Mouse (Mus musculus): ENCODE results near the gene Ubap1l. TPM values are rescaled to one million over a fixed set of nuclear protein-coding genes. Genes with fewer than 3 reads are reported as not detected.

Ubap1l gene
- polyA plus RNA-seq (2015; fragmentation: Illumina TruSeq; extraction: RNeasy Lipid Tissue Mini Kit (QIAGEN cat#74804); ENCODE audit: low read depth, low replicate concordance), result 7.9 TPM

DNA sequence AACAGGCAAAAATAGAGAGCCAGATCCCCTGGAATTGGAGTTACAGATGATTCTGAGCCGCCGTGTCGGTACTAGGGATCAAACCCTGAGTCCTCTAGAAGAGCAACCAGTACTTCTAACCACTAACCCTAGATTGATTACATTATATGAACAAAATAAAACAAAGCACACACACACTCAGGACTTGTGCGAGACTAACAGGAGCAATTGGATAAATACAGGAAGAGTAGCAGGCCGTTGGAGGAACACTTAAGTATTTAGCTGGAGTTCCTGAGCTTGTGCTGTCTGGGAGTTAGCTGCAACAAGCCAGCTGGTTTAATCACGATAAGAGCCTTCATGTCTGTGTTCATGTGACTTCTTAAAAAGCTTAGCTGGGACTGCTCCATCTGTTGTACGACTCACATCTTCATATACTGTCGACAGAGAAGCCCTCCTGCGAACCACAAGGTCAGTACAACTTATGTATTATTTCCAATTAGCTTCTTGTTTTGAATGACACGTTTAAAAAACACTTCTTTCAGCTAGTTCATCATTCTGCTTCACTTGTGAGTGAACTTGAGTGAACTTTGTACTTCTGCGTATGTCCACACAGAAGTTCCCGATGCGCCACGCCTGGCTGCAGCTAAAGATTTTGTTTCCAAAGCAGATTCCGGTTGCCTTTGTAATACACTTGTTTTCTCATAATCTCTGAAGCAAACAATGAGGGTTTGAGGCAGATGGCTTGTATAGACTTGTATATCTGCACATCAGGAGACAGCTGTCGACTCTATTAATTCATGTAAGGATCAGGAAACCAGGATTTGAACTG is at the start of gene Ubap1l:
Gene Ubap1l (plus strand): TSS at position 401 of the 808 bp plus-strand sequence.

DNA sequence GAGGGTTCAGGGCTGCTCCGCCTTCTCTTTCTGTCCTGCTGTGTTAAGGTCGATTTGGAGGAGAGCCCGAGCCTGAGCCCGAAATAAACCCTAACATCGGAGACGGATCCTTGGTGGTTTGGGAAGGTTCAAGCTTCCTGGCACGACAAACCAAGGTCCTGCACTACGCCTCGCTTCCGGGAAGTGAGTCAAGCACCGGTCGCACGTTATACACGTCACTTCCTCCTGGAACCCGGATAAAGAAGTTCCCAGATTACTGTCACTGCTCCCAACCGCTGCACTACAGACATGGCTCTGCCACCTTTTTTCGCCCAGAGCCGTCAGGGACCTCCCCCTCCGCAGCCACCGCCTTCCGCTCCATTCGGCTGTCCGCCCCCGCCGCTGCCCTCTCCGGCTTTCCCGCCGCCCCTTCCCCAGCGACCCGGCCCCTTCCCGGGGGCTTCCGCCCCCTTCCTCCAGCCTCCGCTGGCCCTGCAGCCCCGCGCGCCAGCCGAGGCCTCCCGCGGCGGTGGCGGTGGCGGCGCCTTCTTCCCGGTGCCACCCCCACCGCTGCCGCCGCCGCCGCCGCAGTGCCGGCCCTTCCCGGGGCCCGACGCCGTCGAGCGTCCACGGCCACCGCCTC is 14.9 kb upstream of the Ubap1l start, which contains the start of gene Pdcd7:
Gene Pdcd7 (plus strand): TSS at position 251 of the 622 bp plus-strand sequence.

DNA sequence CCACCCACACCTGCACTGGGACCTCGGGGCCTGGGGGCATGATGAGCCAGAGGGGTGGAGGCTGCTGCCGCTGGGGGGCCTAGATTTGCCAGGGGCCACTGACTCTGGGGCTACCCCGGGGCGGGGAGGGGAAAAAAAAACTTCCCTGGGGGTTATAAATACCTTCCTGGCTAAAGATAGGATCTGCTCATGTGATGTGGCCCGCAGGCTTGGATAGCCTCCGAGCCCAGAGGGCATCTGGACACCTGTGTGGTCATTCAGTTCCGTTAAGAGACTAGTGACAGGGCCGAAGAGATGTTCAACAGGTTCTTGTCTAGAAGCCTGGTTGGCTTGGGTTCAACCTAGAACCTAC is 30.7 kb downstream of the Ubap1l start, which contains the start of gene Kbtbd13:
Gene Kbtbd13 (minus strand): TSS at position 40 of the 352 bp plus-strand sequence.

DNA sequence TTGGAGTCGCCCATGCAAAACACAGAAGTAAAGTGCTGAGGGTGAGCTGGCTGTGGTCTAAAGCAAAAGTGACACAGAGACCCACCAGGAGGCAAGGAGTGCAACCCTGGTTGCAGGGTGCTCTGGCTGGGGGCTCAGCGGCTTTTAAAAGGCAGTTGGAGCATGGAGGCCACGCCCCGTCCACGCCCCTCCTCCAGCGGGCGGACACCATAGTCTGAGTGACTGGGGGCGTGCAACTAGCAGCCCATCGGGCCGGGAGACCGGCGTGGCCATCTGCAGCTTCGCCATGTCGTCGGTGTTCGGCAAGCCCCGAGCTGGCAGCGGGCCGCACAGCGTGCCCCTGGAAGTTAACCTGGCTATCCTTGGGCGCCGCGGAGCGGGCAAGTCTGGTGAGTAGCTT is 37.4 kb downstream of the Ubap1l start, which contains the start of gene Rasl12:
Gene Rasl12 (plus strand): TSS at position 228 of the 400 bp plus-strand sequence.

DNA sequence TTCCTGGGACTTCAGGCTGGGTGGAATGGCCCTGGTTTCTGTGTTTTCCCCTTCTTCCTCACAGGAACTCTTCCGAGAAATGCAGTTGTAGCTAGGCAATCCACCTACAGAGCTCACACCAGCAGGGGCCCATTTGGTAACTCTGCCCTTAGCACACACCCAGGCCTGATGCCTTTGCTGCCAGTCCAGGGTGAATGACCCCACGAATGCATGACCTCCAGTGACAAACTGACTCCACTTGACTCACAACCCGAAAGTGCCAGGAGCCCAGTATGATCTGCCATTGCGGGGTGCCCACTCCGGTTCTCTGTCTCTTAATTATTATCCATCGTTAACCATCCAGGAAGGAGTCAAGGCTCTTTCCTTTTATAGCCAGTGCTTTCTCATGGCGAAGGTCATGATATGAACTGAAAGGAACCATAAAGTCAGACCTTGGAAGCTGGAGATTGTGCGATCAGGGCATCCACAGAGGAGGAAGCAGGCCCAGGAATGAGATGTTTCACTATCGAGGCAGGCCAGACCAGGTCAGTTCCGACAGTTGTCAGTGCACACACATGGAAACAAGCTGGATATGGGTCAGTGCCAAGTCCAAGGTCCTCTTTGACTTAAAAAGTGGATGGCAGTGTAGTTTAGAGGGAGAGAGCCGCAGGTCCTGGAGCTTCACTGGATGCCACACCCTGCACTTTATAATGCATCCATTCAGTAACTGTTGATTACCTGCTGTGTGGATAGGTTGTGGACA is 62.1 kb downstream of the Ubap1l start, which contains the start of gene Slc51b:
Gene Slc51b (minus strand): TSS at position 196 of the 742 bp plus-strand sequence.

Other genes with a start within 250 kb of the Ubap1l start
- 0.94 TPM for gene Igdcc3, start 219.9 kb upstream of the Ubap1l start, polyA plus RNA-seq (2015; fragmentation: Illumina TruSeq; extraction: RNeasy Lipid Tissue Mini Kit (QIAGEN cat#74804); ENCODE audit: low read depth, low replicate concordance)
- 2.6 TPM for gene Parp16, start 165.7 kb upstream of the Ubap1l start, polyA plus RNA-seq (2015; fragmentation: Illumina TruSeq; extraction: RNeasy Lipid Tissue Mini Kit (QIAGEN cat#74804); ENCODE audit: low read depth, low replicate concordance)
- gene Cilp, start 95.9 kb upstream of the Ubap1l start, polyA plus RNA-seq (2015; fragmentation: Illumina TruSeq; extraction: RNeasy Lipid Tissue Mini Kit (QIAGEN cat#74804); ENCODE audit: low read depth, low replicate concordance), result not detected
- gene Clpx, start 66.8 kb upstream of the Ubap1l start, polyA plus RNA-seq (2015; fragmentation: Illumina TruSeq; extraction: RNeasy Lipid Tissue Mini Kit (QIAGEN cat#74804); ENCODE audit: low read depth, low replicate concordance), result 27.0 TPM
- gene Pdcd7, start 14.9 kb upstream of the Ubap1l start, polyA plus RNA-seq (2015; fragmentation: Illumina TruSeq; extraction: RNeasy Lipid Tissue Mini Kit (QIAGEN cat#74804); ENCODE audit: low read depth, low replicate concordance), result 21.8 TPM
- 0.19 TPM for gene Kbtbd13, start 30.6 kb downstream of the Ubap1l start, polyA plus RNA-seq (2015; fragmentation: Illumina TruSeq; extraction: RNeasy Lipid Tissue Mini Kit (QIAGEN cat#74804); ENCODE audit: low read depth, low replicate concordance)
- 4.6 TPM for gene Rasl12, start 37.5 kb downstream of the Ubap1l start, polyA plus RNA-seq (2015; fragmentation: Illumina TruSeq; extraction: RNeasy Lipid Tissue Mini Kit (QIAGEN cat#74804); ENCODE audit: low read depth, low replicate concordance)
- not detected for gene Slc51b, start 61.9 kb downstream of the Ubap1l start, polyA plus RNA-seq (2015; fragmentation: Illumina TruSeq; extraction: RNeasy Lipid Tissue Mini Kit (QIAGEN cat#74804); ENCODE audit: low read depth, low replicate concordance)
- 16.7 TPM for gene Mtfmt, start 74.7 kb downstream of the Ubap1l start, polyA plus RNA-seq (2015; fragmentation: Illumina TruSeq; extraction: RNeasy Lipid Tissue Mini Kit (QIAGEN cat#74804); ENCODE audit: low read depth, low replicate concordance)
- 34.6 TPM for gene Spg21, start 99.9 kb downstream of the Ubap1l start, polyA plus RNA-seq (2015; fragmentation: Illumina TruSeq; extraction: RNeasy Lipid Tissue Mini Kit (QIAGEN cat#74804); ENCODE audit: low read depth, low replicate concordance)
- 1.2 TPM for gene Ankdd1a, start 159.2 kb downstream of the Ubap1l start, polyA plus RNA-seq (2015; fragmentation: Illumina TruSeq; extraction: RNeasy Lipid Tissue Mini Kit (QIAGEN cat#74804); ENCODE audit: low read depth, low replicate concordance)
- 11.7 TPM for gene Plekho2, start 219.0 kb downstream of the Ubap1l start, polyA plus RNA-seq (2015; fragmentation: Illumina TruSeq; extraction: RNeasy Lipid Tissue Mini Kit (QIAGEN cat#74804); ENCODE audit: low read depth, low replicate concordance)
- gene Pif1, start 226.1 kb downstream of the Ubap1l start, polyA plus RNA-seq (2015; fragmentation: Illumina TruSeq; extraction: RNeasy Lipid Tissue Mini Kit (QIAGEN cat#74804); ENCODE audit: low read depth, low replicate concordance), result not detected